Mouse (Mus musculus) mesoderm, embryonic 11.5 days (tissue): Measurements from ENCODE around the gene Tmem110.

Source experiments
- DNase-seq: peaks from one replicate; pipeline ENCODE4 v3.0.0-alpha.2; 2012; ENCODE audit warnings: low read depth, low spot score

The Tmem110 gene

DNA sequence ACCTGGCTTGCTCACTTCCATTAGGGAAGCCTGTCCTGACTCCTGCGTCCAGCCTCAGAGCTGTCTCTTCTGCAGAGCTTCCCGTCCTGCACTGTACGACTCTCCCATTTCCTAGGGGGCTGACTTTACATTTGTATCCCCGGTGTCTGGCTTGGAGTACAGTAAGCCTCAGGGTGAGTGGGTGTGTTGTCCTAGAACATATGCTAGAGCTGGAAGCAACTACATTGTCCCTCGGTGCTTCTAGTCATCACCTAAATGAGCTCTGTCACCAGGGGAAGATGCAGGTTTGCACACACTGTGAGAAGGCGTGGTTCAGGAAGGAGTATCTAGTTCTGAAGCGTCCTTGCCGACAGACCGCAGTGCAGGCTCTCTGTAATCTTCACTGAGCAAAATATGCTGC is 37.0 kb downstream of the Tmem110 start:
- DNase-seq, result no peak

DNA sequence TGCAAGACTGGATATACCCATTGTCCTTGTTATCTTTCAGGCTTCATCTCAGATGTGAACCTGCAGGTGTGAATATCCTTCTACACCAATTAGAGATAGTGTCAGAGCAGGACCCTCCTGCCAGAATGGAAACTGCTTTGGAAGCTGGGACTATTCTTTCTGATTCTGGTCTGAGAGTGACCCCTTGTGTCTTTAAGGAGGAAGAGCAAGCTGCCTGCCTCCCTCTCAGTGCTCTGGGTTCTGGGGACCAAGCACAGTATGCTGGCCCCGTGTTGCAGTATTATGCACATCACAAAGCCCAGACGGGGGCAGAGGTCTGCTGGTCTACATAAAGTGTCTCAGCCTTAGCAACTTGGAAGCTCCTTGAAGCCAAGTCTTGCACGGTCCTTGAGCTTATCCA is 39.9 kb downstream of the Tmem110 start:
- no peak for DNase-seq

DNA sequence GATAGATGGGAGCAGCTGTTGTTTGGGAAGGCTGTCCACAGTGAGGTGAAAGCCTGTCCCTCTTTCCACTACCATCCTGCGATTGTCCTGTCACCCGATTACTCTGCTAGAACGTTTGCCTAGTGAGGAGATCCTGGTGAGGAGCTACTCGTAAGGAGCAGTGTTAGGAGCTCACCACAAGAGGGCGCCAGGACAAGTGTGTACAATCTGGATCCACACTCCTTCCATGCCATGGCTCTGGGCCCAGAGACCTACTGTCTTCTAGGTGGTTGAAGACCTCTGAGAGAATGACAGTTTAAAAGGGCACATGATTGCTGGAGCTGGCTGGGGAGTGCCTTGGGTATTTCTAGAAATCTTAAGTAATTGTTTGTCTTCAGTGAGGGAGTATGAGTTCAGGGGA is 41.7 kb downstream of the Tmem110 start:
- peak; percentile 72 for DNase-seq

DNA sequence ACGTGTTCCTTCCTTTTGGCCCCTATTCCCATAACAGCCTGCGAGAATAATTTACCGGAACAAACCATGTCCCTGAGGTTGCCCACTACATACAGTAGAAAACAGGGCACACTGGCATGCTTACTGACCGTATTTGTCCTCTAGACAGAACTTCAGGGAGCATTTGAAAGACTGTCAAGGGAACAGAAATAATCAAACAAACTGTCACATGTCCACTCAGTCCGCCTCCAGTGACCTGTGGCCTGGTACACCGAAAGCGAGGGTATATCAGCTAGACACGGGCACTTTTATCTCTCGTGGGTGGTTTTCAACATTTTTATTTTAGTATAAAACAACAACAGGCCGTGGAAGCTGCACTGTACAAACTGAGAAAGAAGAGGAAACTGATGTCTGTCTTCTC is 43.4 kb downstream of the Tmem110 start:
- DNase-seq, result no peak

DNA sequence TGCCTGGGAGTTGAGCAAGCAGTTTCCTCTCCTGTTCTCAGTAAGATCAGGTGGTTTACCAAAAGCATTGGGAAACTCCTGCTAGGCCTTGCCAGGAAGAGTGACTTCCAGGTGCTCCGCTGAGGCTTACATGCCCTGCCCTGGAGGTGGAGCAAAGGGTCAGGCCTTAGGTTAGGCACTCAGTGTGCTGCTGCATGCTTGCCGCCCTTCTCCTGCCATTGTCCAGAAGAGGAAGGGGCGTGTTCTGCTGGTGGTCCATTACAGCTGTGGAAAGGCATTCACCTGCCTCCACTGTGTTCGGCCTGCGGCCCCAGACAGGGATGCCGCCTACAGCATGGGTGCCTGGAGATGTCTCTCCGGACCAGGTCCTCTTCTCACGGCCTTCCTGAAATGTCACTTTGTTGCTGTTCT is 44.0 kb downstream of the Tmem110 start:
- no peak for DNase-seq

DNA sequence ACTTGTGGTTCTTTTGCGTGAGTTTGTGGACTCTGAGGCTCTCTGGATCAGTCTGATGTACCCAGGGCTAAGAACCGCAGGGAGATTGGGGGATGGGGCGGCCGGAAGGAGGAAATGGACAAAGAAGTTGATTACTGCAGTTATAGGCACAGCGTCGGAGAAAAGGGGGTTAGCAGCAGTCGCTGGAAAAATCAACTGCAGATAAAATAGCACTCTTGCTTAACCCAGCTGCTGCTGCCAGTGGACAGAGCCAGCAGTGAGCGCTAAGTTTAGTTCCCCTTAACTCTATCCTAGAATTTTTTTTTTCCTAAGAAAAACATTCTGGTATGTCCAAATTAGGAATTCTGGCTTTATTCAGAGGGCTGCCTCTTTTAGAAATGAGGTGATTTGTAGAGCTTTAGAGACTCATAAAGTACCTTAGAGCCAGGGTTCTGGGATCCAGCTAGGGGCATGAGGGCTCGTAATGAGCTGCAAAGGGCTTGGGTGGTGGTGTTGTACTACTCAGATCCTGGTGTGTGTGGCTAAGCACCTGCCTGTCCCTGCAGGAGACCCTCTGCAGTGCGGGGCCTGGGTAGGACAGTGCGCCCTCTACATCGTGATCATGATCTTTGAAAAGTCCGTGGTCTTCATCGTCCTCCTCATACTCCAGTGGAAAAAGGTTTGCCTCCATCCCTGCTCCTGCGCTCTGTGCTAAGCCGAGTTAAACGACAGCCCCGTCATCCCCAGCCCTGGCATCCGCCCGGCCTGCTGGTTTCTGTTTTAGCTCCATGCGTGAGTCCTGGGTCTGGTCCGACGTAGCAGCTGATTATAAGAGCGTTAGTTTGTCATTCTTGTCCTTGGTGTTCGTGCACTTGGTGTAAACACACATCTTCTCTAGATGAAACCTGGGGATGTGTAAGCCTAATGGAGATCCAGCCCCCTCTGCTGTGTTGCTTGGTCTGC is 45.1 kb downstream of the Tmem110 start:
- DNase-seq, result no peak

DNA sequence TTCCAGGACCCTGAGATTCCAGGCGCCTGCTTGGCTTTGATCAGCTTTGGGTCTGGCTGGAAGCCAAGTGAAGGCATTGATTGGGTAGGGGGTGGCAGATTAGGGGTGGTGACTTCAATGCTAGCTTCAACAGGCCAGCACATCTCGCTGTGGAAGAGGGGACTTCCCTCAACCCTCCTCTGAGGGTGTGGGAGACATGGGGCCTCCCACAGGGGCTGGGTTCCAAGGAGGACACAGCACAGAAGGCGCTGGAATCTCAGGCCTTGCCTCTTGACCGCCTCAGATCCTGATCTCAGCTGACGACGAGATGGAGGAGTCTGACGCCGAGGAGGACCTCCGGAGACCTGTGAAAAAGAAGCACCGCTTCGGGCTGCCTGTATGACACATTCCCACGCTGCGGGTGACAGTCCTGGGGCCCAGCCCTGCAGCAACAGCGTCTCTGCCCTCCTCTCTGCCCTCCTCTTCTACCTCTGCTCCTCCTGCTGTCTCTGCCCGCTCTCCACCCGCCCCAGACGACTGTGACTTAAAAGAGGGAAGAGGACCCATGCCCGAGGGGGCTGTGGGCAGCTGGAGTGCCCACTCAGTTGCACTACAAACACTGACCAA is 48.8 kb downstream of the Tmem110 start:
- no peak for DNase-seq

DNA sequence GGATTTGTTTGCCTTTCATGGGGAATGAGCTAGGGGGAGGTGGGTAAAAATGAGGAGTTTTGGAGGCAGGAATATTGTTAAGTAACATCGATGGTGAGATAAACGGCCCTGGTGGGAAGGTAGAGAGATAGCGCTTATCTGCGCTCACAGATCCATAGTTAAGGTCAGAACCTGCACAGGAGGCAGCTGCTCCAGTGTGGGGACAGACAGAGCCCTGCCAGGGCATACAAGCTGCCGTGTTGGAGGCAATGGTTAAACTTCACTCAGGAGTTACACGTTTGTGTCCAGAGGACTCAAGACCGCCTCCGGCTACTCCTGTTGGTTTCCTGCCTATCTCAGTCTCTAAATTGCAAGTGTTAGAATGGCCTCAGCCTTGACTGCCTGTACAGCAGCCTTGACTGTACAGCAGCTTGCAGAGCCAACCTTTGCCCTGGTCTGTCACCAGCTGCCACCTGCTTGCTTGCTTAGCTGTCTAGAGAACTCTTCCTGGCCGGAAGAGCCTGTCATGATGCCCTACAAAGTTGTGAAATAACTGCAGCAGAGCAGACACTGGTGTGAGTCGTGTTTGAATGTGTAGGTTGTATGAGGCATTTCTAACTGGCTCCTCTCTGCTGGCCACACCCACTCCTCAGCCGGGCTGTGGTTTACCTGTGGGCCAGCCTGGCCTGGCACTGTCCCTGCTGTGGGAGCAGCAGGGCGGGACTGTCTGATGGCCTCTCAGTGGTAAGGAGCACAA is 49.9 kb downstream of the Tmem110 start:
- no peak for DNase-seq

DNA sequence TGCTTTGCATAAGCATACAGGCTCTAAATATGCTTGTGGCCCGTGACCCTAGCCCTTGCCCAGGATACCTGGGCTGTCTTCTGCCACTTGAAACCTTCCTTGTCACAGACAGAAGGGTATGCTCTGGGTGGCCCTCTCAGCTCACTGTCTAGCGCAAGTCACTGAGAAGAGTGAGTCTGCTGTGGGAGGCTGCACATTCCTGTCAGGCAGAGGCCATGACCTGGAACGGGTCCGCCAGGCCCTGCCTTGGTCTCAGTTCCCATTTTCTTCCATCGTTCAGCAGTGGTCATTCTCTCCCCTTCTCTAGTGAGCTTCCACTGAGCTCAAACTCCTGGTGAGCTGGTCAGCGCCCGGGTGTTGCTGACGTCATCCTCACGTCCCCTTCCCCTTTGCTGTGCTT is 50.6 kb downstream of the Tmem110 start:
- no peak for DNase-seq

DNA sequence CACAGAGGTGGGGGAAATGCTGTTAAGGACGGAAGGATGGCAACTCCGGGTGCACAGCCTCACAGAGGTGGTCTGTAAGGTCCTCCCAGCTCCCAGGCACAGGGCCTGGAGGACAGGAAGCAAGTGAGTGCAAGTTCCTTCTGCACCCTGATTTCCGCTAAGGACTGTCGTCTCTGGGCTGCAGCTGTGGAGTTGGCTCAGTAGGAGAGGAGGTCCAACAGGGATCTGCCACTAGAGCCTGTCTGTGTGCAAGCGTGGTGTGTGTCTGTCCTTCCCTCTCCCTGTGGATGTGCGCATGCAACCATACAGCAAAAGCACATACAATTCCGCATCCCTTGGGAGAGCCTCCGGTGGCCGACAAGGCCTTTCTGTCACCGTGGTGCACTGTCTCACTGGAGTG is 51.1 kb downstream of the Tmem110 start:
- DNase-seq, result no peak

DNA sequence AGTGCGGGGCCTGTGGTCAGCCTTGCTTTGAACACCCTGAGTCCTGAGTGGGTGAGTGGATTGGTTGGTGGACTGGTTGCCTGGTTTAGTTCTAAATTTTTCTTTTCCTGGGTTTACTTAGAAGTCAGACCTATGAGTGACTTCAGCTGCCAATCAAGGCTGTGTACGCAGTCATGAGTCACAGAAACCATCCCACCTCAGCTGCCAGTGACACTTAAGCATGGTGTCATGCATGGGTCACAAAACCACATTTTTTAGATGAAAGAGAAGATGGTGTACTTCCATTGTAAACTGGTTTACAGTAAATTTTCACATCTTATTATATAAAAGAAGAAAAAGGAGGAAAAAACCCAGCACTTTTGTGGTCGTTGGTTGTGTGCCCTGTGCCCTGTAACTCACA is 52.4 kb downstream of the Tmem110 start:
- DNase-seq, result no peak

DNA sequence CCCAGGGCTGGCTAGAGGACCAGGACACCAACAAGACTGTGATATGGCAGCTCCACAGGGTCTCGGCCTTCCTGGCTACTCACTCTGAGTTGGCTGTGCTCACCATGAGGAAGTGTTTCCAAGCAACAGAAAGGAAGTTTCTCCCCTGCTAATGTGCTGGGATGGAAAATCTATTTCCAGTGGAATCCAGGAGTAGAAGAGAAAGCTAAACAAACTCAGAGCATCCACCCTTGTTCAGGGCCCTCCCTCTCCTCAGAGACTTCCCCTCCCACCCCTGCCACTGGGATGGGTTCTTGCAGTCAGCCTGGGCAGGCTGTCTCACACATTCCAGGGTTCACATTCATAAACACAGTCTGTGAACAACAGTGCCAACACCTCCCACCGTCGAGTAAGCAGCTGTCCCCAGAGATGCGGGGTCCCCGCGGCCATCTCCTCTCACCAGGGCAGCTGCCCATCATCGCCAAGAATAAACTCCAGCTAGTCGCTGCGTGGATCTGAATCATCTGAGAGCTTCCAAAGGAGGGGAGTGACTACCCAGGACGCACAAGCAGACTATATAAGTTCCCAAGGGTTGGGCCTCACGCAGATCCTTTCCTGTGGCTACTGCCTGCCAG is 53.7 kb downstream of the Tmem110 start, which contains the start of gene Mustn1:
Gene Mustn1 (plus strand): TSS at position 243 of the 614 bp plus-strand sequence.
- no peak for DNase-seq

DNA sequence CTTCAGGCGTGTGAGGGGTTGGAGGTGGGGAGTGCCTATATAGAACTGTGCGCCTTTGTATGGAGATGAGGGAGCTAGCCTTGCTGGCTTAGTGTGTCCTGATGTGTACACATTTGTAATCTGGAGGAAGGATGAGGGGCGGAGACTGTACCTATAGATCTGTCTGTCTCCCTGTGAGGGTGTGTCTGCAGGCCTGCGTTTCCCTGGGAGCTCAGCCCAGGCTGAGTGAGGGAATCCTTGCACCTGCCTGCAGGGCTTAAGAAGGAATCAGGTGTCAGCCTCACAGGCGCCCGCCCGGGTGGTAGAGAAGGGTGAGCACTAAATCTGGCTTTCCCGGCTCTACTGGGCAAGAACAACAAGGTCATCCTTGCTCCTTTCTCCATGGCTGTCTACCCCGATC is 54.4 kb downstream of the Tmem110 start:
- no peak for DNase-seq

DNA sequence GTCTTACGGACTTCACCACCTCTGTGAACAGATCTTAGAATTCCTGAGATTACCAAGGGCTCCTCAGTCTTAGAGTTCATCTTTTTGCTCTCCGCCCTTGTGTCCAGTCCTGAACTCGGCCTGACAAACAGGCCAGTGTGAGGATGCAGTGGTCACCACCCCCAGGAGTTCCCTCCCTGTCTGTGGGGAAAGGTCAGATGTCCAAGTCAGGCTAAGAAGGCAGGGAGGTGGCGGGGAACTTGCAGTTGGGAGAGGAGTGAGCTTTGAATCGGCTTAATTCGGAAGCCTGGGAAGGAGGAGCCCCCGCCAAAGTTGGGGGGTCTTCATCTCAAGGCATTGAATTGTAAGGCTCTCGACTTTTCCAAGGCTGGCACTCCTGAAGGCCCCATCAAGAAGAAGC is 54.9 kb downstream of the Tmem110 start:
- no peak for DNase-seq

DNA sequence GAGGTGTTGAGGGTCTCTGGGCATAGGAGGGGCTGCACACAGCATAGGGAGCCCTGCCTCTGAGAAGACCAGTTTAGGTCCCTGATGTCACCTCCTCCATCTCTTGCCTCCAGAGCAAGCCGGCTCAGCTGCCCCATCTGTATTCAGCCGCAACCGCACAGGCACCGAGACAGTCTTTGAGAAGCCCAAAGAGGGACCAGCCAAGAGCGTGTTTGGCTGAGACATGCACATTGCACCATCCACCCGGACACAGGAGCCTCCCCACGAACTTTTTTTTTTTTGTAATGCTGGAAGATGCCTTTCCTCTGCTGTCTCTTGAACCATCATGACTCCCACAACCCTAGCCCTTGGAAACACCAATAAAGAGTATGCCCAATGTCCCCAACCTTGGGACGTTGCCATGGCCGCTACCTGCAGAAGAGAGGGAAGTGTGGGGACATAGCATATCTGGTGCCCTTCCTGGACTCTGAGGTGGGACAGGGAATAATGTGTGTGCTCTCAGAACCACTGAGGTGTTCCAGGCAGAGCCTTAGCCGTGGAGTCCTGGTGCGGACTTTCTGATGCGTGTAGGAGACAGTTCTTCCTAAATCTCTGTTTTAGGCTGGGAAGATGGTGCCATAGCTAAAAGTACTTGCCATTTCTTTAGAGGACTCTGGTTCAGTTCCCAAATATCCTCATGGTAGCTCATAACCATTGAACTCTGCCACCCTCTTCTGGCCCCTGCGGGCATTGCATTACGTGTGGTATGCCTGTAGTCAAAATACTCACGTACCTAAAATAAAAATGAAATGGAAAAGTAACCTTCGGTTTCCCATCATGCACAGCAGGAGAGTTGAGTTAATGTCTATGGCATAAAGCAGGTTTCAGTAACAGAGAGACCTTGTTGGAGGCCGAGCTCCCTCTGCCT is 55.7 kb downstream of the Tmem110 start:
- peak; percentile 23 for DNase-seq

DNA sequence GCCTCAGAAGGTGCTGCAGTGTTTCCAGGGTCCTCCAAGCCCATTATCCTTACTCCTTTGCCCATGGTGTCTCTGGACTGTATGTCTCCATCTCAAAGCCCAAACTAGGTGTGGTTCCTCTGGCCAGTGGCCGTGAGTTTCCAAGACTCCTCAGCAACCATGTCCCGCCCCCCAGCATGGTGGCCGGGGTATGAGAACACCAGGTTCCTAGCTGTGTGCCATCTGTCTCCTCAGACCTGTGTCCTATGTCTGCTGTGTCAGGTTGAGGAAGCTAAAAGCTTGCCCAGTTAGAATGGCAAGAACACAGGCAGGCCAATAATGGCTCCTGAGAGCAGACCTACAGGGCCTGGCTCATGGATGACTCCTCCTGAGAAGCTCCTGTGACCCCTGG is 56.3 kb downstream of the Tmem110 start:
- no peak for DNase-seq

DNA sequence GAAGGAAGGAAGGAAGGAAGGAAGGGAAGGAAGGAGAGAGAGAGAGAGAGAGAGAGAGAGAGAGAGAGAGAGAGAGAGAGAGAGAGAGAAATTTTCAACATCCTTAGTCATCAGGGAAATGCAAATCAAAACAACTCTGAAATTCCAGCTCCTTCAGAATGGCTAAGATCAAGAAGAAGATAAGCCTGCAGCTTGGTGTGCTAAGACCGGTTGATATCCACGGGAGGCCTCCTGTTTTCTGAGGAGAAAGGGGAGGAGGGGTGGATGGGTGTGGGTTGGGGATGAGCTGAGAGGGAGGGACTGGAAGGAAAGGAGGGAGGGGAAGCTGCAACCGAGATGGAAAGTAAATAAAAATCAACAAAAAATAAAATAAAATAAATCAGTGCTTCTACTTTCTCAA is 59.9 kb downstream of the Tmem110 start:
- DNase-seq, result no peak

DNA sequence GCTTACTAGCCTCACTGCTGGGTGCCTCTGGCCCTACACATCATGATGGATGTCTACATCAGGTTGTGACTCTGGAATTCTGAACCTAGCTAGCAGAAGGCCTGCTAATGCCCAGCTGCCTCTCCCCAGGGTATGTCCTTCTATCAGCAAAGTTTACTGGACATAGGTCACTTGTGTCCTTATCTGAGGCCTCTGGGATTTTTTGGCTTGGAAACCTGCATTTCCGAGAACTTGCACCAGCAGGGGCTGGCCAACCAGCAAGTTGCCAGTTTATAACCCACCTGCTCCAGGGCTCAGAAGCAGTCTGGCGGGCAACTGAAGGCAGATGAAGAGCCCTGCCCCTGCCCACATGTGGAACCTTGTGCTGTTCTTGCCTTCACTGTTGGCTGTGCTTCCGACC is 60.8 kb downstream of the Tmem110 start, which contains the start of gene Itih4:
Gene Itih4 (plus strand): TSS at position 273 of the 400 bp plus-strand sequence.
- DNase-seq, result no peak

DNA sequence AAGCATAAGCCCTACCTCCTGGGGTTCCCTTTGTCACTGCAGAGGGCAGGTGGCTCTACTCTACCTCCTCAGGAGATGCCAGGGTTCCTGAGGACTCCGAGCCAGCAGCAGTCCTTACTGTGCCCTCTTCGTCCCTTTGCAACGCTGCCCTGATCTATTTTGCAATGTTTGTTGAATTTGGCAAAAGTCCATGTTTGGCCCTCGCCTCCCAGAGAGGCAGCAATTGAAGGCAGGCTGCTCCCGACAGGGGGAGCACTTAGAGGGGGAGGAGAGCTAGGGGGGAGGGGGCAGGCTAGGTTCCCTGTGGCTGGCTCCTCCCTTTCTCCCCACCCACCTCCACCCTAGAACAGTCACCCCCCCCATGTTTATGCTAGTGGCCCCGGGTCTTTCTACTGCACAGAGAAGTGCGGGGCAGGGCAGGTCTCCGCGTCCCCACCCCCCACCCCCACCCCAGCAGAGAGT is 62.9 kb downstream of the Tmem110 start:
- no peak for DNase-seq

DNA sequence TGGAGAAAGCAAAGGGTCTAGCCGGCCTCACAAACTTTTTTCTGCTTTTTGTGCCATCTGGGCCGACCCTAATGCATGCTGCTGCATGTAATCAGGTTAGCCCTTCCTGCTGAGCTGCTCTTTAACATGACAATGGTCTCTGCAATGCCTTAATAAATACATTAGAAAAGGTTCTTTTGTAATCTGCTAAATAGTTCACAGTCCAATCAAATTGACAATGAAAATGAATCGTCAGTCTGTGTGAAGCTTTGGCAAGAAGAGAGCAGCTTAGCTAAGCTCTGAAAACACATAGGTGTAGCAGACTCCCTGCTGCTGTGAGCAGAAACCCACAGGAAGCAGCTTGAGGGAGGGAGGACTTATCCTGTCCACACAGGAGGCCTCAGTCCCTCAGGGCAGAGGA is 74.6 kb downstream of the Tmem110 start:
- no peak for DNase-seq

DNA sequence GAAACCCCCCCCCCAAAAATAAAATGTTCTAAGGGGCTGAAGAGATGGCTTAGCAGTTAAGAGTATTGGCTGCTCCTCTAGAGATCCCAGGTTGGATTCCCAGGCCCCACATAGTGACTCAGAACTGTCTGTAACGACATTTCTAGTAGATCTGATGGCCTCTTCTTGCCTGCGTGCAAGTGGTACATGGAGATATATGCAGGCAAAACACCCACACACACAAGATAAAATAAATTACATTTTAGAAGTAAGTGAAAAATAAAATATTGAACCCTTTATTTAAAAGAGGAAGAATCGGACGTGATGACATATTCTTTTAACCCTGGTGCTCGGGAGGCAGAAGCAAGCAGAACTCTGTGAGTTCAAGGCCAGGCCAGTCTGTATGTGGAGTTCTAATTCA is 77.2 kb downstream of the Tmem110 start:
- DNase-seq, result no peak
